Mouse (Mus musculus) layer of hippocampus, adult 18-20 months (tissue): ENCODE measurements around the gene Mad1l1. TPM values are rescaled to one million over a fixed set of nuclear protein-coding genes. Genes with fewer than 3 reads are reported as not detected.

Experiments
- DNase-seq, 2 experiments: peaks; one replicate each; pipeline ENCODE4 v3.0.0; 2022; ENCODE audit warnings: low spot score in 2 of 2
- total RNA-seq, 2 experiments: library from RNA; stranded (reverse); gene quantifications; 2 replicates each; pipeline ENCODE4 v1.2.3; 2021

Gene Mad1l1
- total RNA-seq, 2 experiments from 2014 or later, result 14.1 to 16.9 TPM

GRCm38 (mm10) chr5:139969151-139969948 is 352.0 kb downstream of the Mad1l1 start:
- no peak for DNase-seq

GRCm38 (mm10) chr5:139965596-139965995 is 355.8 kb downstream of the Mad1l1 start:
- DNase-seq, result no peak

GRCm38 (mm10) chr5:139964391-139964790 is 357.0 kb downstream of the Mad1l1 start:
- DNase-seq, result no peak

- DNase-seq, result no peak
These were observed 361.6 kb downstream of the Mad1l1 start for GRCm38 (mm10) chr5:139959741-139960140.

Other genes with a start within 250 kb of the Mad1l1 start
- gene Nudt1, start 104 bp upstream of the Mad1l1 start, total RNA-seq, result 1 to 10 TPM; 4.0 to 5.1 TPM
- 10 to 100 TPM in 1 of 2 experiments, 1 to 10 TPM in 1; 9.0 to 11.8 TPM for gene Mrm2, start 10.3 kb upstream of the Mad1l1 start, total RNA-seq
- 10 to 100 TPM; 11.3 to 12.2 TPM for gene Snx8, start 67.7 kb upstream of the Mad1l1 start, total RNA-seq
- gene Eif3b, start 97.8 kb upstream of the Mad1l1 start, total RNA-seq, result 10 to 100 TPM; 90.4 to 96.3 TPM
- gene Gm4869, start 124.1 kb upstream of the Mad1l1 start, total RNA-seq, result not detected
- gene Chst12, start 184.0 kb upstream of the Mad1l1 start, total RNA-seq, result 10 to 100 TPM; 18.4 to 18.8 TPM
- gene Grifin, start 243.5 kb upstream of the Mad1l1 start, total RNA-seq, result not detected